Mouse (Mus musculus) stomach, postnatal 0 days (tissue): Measurements from ENCODE around the gene Gm36210. TPM values are rescaled to one million over a fixed set of nuclear protein-coding genes. Genes with fewer than 3 reads are reported as not detected.

Source experiments
- ATAC-seq: fragments of 200-750 bp; cut with Nextera tagmentation; 2 replicates; pipeline ENCODE4 v1.8.0; 2017; ENCODE audit not compliant: low FRiP score, low TSS enrichment
- DNase-seq: peaks from one replicate; pipeline ENCODE4 v3.0.0-alpha.2; 2016; ENCODE audit warnings: low spot score
- H3K27ac ChIP-seq: fragments of 300-500 bp; sonication (generic); replicated peaks from 2 replicates; pipeline ENCODE4 v1.5.1; 2014; ENCODE audit warnings: mild to moderate bottlenecking, control low read depth
- H3K27me3 ChIP-seq: fragments of 300-500 bp; sonication (generic); 2 replicates; pipeline ENCODE4 v1.6.1; 2014; ENCODE audit warnings: low read length; ENCODE audit not compliant: control insufficient read depth, insufficient read depth
- H3K36me3 ChIP-seq: fragments of 300-500 bp; sonication (generic); 2 replicates; pipeline ENCODE4 v1.6.1; 2014; ENCODE audit warnings: low read length, mixed read lengths; ENCODE audit not compliant: control insufficient read depth, insufficient read depth
- H3K4me1 ChIP-seq: fragments of 300-500 bp; sonication (generic); replicated peaks from 2 replicates; pipeline ENCODE4 v1.6.1; 2014; ENCODE audit warnings: antibody characterized with exemption; ENCODE audit not compliant: control insufficient read depth, insufficient read depth
- H3K4me2 ChIP-seq: fragments of 300-500 bp; sonication (generic); replicated peaks from 2 replicates; pipeline ENCODE4 v1.6.1; 2014; ENCODE audit warnings: low read depth, mild to moderate bottlenecking, control low read depth, moderate library complexity
- H3K4me3 ChIP-seq: fragments of 300-500 bp; sonication (generic); 2 replicates; pipeline ENCODE4 v1.5.1; 2014; ENCODE audit warnings: low read depth, low read length, control low read depth
- H3K9ac ChIP-seq: fragments of 300-500 bp; sonication (generic); 2 replicates; pipeline ENCODE4 v1.6.1; 2014; ENCODE audit warnings: mild to moderate bottlenecking, low read length, control low read depth, mixed read lengths
- H3K9me3 ChIP-seq: fragments of 300-500 bp; sonication (generic); 2 replicates; pipeline ENCODE4 v1.6.1; 2016; ENCODE audit warnings: low read length; ENCODE audit not compliant: control insufficient read depth
- CTCF ChIP-seq: IDR thresholded peaks from 2 replicates; pipeline ENCODE4 v1.5.1; 2016; ENCODE audit warnings: antibody characterized with exemption, low read depth, mild to moderate bottlenecking, moderate library complexity
- EP300 ChIP-seq: optimal IDR thresholded peaks from 2 replicates; pipeline ENCODE3; 2016; ENCODE audit warnings: antibody characterized with exemption
- WGBS: fragments of 180-500 bp; shearing (Covaris S2); extraction: QIAGEN DNeasy Blood & Tissue Kit; methylation state at CpG from one replicate; pipeline ENCODE4 v1.1.7; 2014; 5-methylcytosine and 5-hydroxymethylcytosine counted together
- polyA plus RNA-seq: library from polyadenylated mRNA; unstranded; fragments of >200 nt; fragmentation: Nextera tagmentation; extraction: Ambion mirVana; gene quantifications from 2 replicates; pipeline ENCODE4 v1.2.1, GENCODE M21; 2015

Gene Gm36210
- polyA plus RNA-seq, 1 experiment from 2014 or later: not detected

GRCm38 (mm10) chr7:4911561-4911960, 5.2 kb upstream of the Gm36210 start:
- TF ChIP-seq CTCF: peak; percentile 69
- no peak for TF ChIP-seq EP300
- Histone ChIP-seq H3K9ac (no peak overlapping the region), H3K36me3 (no peaks in the 10 kb centered on the region), H3K9me3 (no peaks in the 10 kb centered on the region), H3K4me3 (no peak overlapping the region), H3K27me3 (no peaks in the 10 kb centered on the region), H3K4me2 (no peak overlapping the region), H3K4me1 (no peaks in the 10 kb centered on the region; the same call in 1 of the 2 replicates), H3K27ac (no peak overlapping the region)
- ATAC-seq (no peak), DNase-seq (peak; percentile 62)
- WGBS: 24% methylated on average over 9 of the region's 9 CpGs

- Histone ChIP-seq H3K9ac (no peak overlapping the region), H3K9me3 (no peaks in the 10 kb centered on the region), H3K4me1 (0 out of 2 replicates have a peak, but pooled peaks cover 2% of the 10 kb centered on the region), H3K4me2 (no peak overlapping the region), H3K4me3 (no peak overlapping the region), H3K36me3 (no peaks in the 10 kb centered on the region), H3K27me3 (no peaks in the 10 kb centered on the region), H3K27ac (no peak overlapping the region)
- no peak for ATAC-seq
- WGBS: 81% methylated on average over 9 of the region's 9 CpGs
- TF ChIP-seq EP300 (no peak), CTCF (no peak)
- DNase-seq: no peak
These were observed 3.9 kb downstream of the Gm36210 start for GRCm38 (mm10) chr7:4902404-4902803.

DNA sequence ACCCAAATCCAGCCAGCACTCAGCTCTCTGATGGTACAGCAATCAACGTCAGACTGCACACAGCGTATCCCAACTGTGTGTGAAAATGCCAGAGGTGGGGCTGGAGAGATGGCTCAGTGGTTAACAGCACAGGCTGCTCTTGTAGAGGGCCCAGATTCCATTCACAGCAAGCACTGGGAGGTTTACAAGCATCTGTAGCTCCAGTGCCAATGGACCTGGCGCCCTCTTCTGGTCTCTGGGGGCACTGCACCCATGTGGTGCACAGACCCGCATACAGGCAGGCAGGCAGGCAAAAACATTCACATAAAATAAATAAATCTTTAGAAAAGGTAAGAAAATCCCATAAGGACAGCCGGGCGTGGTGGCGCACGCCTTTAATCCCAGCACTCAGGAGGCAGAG, 5.1 kb downstream of the Gm36210 start:
- WGBS: 56% methylated on average over 8 of the region's 8 CpGs
- H3K27ac ChIP-seq: no peak overlapping the region
- TF ChIP-seq CTCF (peak; percentile 68), EP300 (no peak)
- no peaks in the 10 kb centered on the region for H3K27me3 ChIP-seq
- DNase-seq: peak; percentile 63
- no peaks in the 10 kb centered on the region for H3K36me3 ChIP-seq
- no peaks in the 10 kb centered on the region for H3K9me3 ChIP-seq
- no peak overlapping the region for H3K9ac ChIP-seq
- H3K4me2 ChIP-seq: no peak overlapping the region
- ATAC-seq: no peak
- no peak overlapping the region for H3K4me3 ChIP-seq
- H3K4me1 ChIP-seq: 0 out of 2 replicates have a peak, but pooled peaks cover 2% of the 10 kb centered on the region

- WGBS: 28% methylated on average over 11 of the region's 11 CpGs
These were observed 5.8 kb downstream of the Gm36210 start for GRCm38 (mm10) chr7:4900523-4900851.

GRCm38 (mm10) chr7:4899649-4900522, 6.4 kb downstream of the Gm36210 start:
- Histone ChIP-seq H3K27ac (no peak overlapping the region), H3K4me3 (peak overlapping the region; percentile 22), H3K27me3 (no peaks in the 10 kb centered on the region), H3K4me2 (peak overlapping the region; percentile 48), H3K9ac (peak overlapping the region; percentile 13; the same call in 1 of the 2 replicates), H3K4me1 (0 out of 2 replicates have a peak, but pooled peaks cover 2% of the 10 kb centered on the region), H3K9me3 (no peaks in the 10 kb centered on the region), H3K36me3 (no peaks in the 10 kb centered on the region)
- WGBS: 10% methylated on average over 19 of the region's 19 CpGs
- DNase-seq: no peak
- TF ChIP-seq EP300 (no peak), CTCF (peak; percentile 20; the same call in 1 of the 2 replicates)
- no peak for ATAC-seq

More at GRCm38 (mm10) chr7:4900523-4900851, 5.8 kb downstream of the Gm36210 start:
- Histone ChIP-seq H3K9me3 (no peaks in the 10 kb centered on the region), H3K4me1 (0 out of 2 replicates have a peak, but pooled peaks cover 2% of the 10 kb centered on the region), H3K9ac (no peak overlapping the region), H3K27ac (no peak overlapping the region), H3K4me2 (peak overlapping the region; percentile 48), H3K36me3 (no peaks in the 10 kb centered on the region), H3K4me3 (no peak overlapping the region), H3K27me3 (no peaks in the 10 kb centered on the region)
- ATAC-seq (no peak), DNase-seq (no peak)
- TF ChIP-seq EP300: no peak
- no peak for TF ChIP-seq CTCF
